Mouse (Mus musculus): ENCODE results near the gene Slc13a3. TPM values are rescaled to one million over a fixed set of nuclear protein-coding genes. Genes with fewer than 3 reads are reported as not detected.

Gene Slc13a3
- polyA plus RNA-seq, 1 experiment: 0.16 TPM

- no peak for TF ChIP-seq CTCF (IDR thresholded peaks at IDR 0.05; ENCODE audit: borderline replicate concordance, insufficient read depth, low read length)
- TF ChIP-seq POLR2A (IDR thresholded peaks at IDR 0.05; ENCODE audit: low read depth, low read length): no peak
- H3K4me1 ChIP-seq (ENCODE audit: control insufficient read depth, insufficient read depth, low read length): 0 out of 2 replicates have a peak, but pooled peaks cover 6% of the 10 kb centered on the region
- H3K27ac ChIP-seq (ENCODE audit: insufficient read depth, low read length): no peak overlapping the region
- H3K4me3 ChIP-seq (ENCODE audit: insufficient read depth, low read length): no peak overlapping the region
These were observed 75.4 kb downstream of the Slc13a3 start for GRCm38 (mm10) chr2:165397502-165398163.

DNA sequence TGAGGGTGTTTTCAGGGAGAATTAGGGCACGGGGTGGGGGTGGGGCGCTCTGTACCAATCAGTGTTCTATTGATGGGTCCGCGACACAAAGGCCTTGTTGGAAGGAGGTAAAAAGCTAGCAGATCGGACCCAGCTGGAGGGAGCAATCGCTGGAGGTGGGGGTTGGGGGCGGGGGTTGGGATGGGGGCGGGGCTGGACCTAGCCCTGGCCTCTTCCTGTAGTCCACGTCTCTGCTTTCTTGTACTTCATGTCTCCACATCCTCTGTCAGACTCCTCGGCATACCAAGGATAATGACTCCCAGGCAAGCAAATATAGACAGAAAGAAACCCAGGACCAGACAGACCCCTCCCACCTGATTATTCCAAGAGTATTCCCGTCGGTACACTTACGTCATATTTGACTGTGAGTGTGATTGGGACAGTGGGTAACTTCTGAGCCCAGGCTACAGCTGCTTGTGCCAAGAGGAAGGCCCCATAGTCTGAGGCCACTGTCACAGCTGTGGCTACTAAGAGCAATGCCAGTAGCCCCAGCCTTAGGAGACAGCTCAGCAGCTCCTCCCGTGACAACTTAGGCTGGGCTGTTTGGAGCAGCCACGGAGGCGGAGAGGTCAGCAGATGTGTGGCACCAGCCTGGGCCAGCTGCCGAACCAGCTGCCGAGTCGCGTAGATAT lies 76.1 kb downstream of the Slc13a3 start:
- no peak overlapping the region for H3K4me3 ChIP-seq (ENCODE audit: insufficient read depth, low read length)
- 0 out of 2 replicates have a peak, but pooled peaks cover 6% of the 10 kb centered on the region for H3K4me1 ChIP-seq (ENCODE audit: control insufficient read depth, insufficient read depth, low read length)
- H3K27ac ChIP-seq (ENCODE audit: insufficient read depth, low read length): no peak overlapping the region
- TF ChIP-seq POLR2A (IDR thresholded peaks at IDR 0.05; ENCODE audit: low read depth, low read length) (no peak), CTCF (IDR thresholded peaks at IDR 0.05; ENCODE audit: borderline replicate concordance, insufficient read depth, low read length) (no peak)

DNA sequence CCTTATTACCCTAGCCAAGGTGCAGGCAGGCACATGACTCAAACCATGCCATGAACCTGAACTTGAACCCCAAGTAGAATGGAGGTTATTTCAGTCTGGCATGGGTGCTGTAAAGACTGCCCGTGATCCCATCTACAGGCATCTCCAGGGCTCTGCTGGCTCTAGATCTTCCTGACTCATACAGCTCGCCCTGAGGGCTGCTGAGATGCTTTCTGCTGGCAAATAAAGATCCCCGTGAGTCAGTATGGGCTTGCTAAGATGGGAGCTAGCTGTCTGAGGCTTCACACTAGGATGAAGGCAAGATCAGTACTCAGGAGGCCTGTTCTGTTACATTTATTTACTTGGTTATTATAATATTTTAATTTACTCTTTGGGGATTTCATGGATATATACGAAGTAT lies 80.9 kb downstream of the Slc13a3 start:
- no peak overlapping the region for H3K27ac ChIP-seq (ENCODE audit: insufficient read depth, low read length)
- no peak for TF ChIP-seq CTCF (IDR thresholded peaks at IDR 0.05; ENCODE audit: borderline replicate concordance, insufficient read depth, low read length)
- H3K4me1 ChIP-seq (ENCODE audit: control insufficient read depth, insufficient read depth, low read length): no peaks in the 10 kb centered on the region
- H3K4me3 ChIP-seq (ENCODE audit: insufficient read depth, low read length): no peak overlapping the region

- peak; percentile 66; the same call in 1 of the 2 replicates for TF ChIP-seq CTCF (IDR thresholded peaks at IDR 0.05; ENCODE audit: borderline replicate concordance, insufficient read depth, low read length)
- no peak for TF ChIP-seq POLR2A (IDR thresholded peaks at IDR 0.05; ENCODE audit: low read depth, low read length)
- Histone ChIP-seq H3K4me3 (ENCODE audit: insufficient read depth, low read length) (no peak overlapping the region), H3K27ac (ENCODE audit: insufficient read depth, low read length) (no peak overlapping the region), H3K4me1 (ENCODE audit: control insufficient read depth, insufficient read depth, low read length) (no peaks in the 10 kb centered on the region)
These were observed 81.5 kb downstream of the Slc13a3 start for GRCm38 (mm10) chr2:165391561-165391960.

- Histone ChIP-seq H3K4me1 (ENCODE audit: control insufficient read depth, insufficient read depth, low read length) (no peaks in the 10 kb centered on the region), H3K4me3 (ENCODE audit: insufficient read depth, low read length) (no peak overlapping the region), H3K27ac (ENCODE audit: insufficient read depth, low read length) (no peak overlapping the region)
- no peak for TF ChIP-seq POLR2A (IDR thresholded peaks at IDR 0.05; ENCODE audit: low read depth, low read length)
- TF ChIP-seq CTCF (IDR thresholded peaks at IDR 0.05; ENCODE audit: borderline replicate concordance, insufficient read depth, low read length): no peak
These were observed 83.6 kb downstream of the Slc13a3 start for GRCm38 (mm10) chr2:165389299-165389952.

DNA sequence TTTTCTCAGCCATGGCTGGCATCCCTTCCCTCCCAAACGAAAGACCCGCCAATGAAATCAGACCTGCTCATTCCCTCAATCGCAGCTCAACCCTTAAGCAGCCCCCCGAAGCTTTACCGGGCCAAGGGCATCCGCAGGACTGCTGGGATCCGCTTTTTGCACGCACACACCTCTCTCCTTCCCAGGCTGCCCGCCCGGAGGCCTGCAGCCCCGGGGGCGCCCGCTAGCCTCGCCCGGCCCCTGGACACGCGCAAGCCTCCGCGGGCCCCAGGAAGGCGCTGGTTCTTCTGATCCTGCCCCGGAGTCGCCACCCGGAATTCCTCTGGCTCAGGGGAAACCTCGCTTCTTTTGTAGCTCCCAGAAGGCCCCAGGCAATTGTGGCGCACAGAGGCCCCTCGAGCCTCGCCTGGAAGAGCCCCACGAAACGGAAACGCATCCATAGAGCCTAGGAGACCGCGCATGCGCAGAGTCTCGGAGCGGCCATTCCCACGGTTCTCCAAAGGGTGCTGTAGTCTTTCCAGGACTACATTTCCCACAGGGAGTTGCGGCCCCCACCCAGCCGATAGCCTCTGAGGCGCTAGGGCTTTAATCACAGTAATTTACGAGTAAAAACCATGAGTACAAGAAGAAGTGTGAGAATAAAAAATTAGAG lies 85.1 kb downstream of the Slc13a3 start, which contains the start of gene Zfp334:
Gene Zfp334, minus strand, starts transcription at position 416 of the 652 bp plus-strand sequence.
- TF ChIP-seq POLR2A (IDR thresholded peaks at IDR 0.05; ENCODE audit: low read depth, low read length): peak; percentile 76
- TF ChIP-seq CTCF (IDR thresholded peaks at IDR 0.05; ENCODE audit: borderline replicate concordance, insufficient read depth, low read length): no peak
- Histone ChIP-seq H3K27ac (ENCODE audit: insufficient read depth, low read length) (peak within 1 kb of the TSS; percentile 37; the same call in 1 of the 2 replicates), H3K4me3 (ENCODE audit: insufficient read depth, low read length) (peak within 1 kb of the TSS; percentile 92), H3K4me1 (ENCODE audit: control insufficient read depth, insufficient read depth, low read length) (no peaks in the 10 kb centered on the region)

DNA sequence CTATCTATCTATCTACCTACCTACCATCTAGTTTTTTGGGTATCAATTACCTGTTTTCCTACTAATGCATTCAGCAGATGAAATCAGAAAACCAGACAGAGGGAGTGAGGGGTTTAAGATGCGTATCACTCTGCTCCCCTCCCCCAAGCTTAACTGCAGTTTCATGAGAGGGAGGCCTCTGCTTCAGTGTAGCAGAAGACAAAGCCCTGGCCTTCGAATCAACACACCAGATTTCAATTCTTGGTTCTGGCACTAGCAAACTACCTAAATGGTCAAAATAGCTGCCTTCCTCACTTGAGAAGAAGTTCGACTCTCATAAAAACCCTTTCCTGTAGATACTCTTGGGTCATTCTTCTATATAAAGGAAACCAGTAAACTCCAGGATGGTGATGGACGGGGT lies 85.7 kb downstream of the Slc13a3 start:
- Histone ChIP-seq H3K27ac (ENCODE audit: insufficient read depth, low read length) (no peak overlapping the region), H3K4me3 (ENCODE audit: insufficient read depth, low read length) (peak overlapping the region; percentile 92), H3K4me1 (ENCODE audit: control insufficient read depth, insufficient read depth, low read length) (no peaks in the 10 kb centered on the region)
- no peak for TF ChIP-seq POLR2A (IDR thresholded peaks at IDR 0.05; ENCODE audit: low read depth, low read length)
- no peak for TF ChIP-seq CTCF (IDR thresholded peaks at IDR 0.05; ENCODE audit: borderline replicate concordance, insufficient read depth, low read length)

- H3K4me1 ChIP-seq (ENCODE audit: control insufficient read depth, insufficient read depth, low read length): no peaks in the 10 kb centered on the region
- TF ChIP-seq CTCF (IDR thresholded peaks at IDR 0.05; ENCODE audit: borderline replicate concordance, insufficient read depth, low read length) (no peak), POLR2A (IDR thresholded peaks at IDR 0.05; ENCODE audit: low read depth, low read length) (no peak)
These were observed 93.0 kb downstream of the Slc13a3 start for GRCm38 (mm10) chr2:165380050-165380449.

DNA sequence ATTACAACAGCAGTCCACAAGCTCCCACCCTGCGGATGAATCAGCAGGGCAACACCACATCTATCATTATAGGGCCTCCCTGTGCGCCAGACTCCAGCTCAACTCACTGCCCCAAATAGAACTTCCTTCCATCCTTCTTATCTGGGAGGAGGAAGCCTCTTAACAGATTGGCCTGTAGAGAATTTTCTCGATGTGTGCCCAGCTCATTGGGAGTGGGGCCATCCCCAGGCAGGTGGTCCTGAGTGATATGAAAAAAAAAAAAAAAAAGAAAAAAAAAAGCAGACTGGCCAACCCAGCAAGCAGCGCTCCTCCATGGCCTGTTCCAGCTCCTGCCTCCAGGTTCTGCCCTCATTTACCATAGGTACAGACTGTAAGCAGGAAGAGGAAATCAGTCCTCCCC lies 97.0 kb downstream of the Slc13a3 start:
- Histone ChIP-seq H3K4me1 (ENCODE audit: control insufficient read depth, insufficient read depth, low read length) (no peaks in the 10 kb centered on the region), H3K27ac (ENCODE audit: insufficient read depth, low read length) (no peak overlapping the region), H3K4me3 (ENCODE audit: insufficient read depth, low read length) (no peak overlapping the region)
- TF ChIP-seq CTCF (IDR thresholded peaks at IDR 0.05; ENCODE audit: borderline replicate concordance, insufficient read depth, low read length) (no peak), POLR2A (IDR thresholded peaks at IDR 0.05; ENCODE audit: low read depth, low read length) (no peak)

More at GRCm38 (mm10) chr2:165380050-165380449, 93.0 kb downstream of the Slc13a3 start:
- H3K27ac ChIP-seq (ENCODE audit: insufficient read depth, low read length): no peak overlapping the region
- no peak overlapping the region for H3K4me3 ChIP-seq (ENCODE audit: insufficient read depth, low read length)

All from embryonic fibroblast, embryonic 13.5 days (primary cell).